Mouse (Mus musculus): ENCODE results near the gene Agrn.

Gene Agrn

GRCm38 (mm10) chr4:156202462-156202893 is 5.2 kb upstream of the Agrn start:
- in situ Hi-C loops (cut with MboI, MseI) = no loop called here

GRCm38 (mm10) chr4:156200623-156201475 is 3.6 kb upstream of the Agrn start, which contains the start of gene Isg15:
TSS of gene Isg15 (minus strand) at chr4:156200818.
- in situ Hi-C loops (cut with MboI, MseI) = no loop called here

GRCm38 (mm10) chr4:156197829-156198205 is 529 bp upstream of the Agrn start:
- in situ Hi-C loops (cut with MboI, MseI) = no loop called here

- in situ Hi-C loops (cut with MboI, MseI) = no loop called here
These were observed 1.1 kb downstream of the Agrn start for GRCm38 (mm10) chr4:156195927-156196870.

GRCm38 (mm10) chr4:156194346-156194745 is 2.9 kb downstream of the Agrn start:
- in situ Hi-C loops (cut with MboI, MseI) = no loop called here

- in situ Hi-C loops (cut with MboI, MseI) = no loop called here
These were observed 3.4 kb downstream of the Agrn start for GRCm38 (mm10) chr4:156193906-156194305.

GRCm38 (mm10) chr4:156193200-156193590 is 4.1 kb downstream of the Agrn start:
- in situ Hi-C loops (cut with MboI, MseI) = no loop called here

GRCm38 (mm10) chr4:156192421-156193199 is 4.7 kb downstream of the Agrn start:
- in situ Hi-C loops (cut with MboI, MseI) = no loop called here

GRCm38 (mm10) chr4:156188811-156189323 is 8.4 kb downstream of the Agrn start:
- in situ Hi-C loops (cut with MboI, MseI) = no loop called here

- in situ Hi-C loops (cut with MboI, MseI) = no loop called here
These were observed 9.0 kb downstream of the Agrn start for GRCm38 (mm10) chr4:156188162-156188810.

GRCm38 (mm10) chr4:156185950-156186850 is 11.1 kb downstream of the Agrn start:
- in situ Hi-C loops (cut with MboI, MseI) = no loop called here

GRCm38 (mm10) chr4:156185456-156185949 is 11.8 kb downstream of the Agrn start:
- in situ Hi-C loops (cut with MboI, MseI) = no loop called here

GRCm38 (mm10) chr4:156184291-156184954 is 12.9 kb downstream of the Agrn start:
- in situ Hi-C loops (cut with MboI, MseI) = no loop called here

- in situ Hi-C loops (cut with MboI, MseI) = no loop called here
These were observed 13.5 kb downstream of the Agrn start for GRCm38 (mm10) chr4:156183747-156184146.

GRCm38 (mm10) chr4:156177630-156178029 is 19.7 kb downstream of the Agrn start:
- in situ Hi-C loops (cut with MboI, MseI) = no loop called here

- in situ Hi-C loops (cut with MboI, MseI) = no loop called here
These were observed 25.5 kb downstream of the Agrn start for GRCm38 (mm10) chr4:156171828-156172227.

- in situ Hi-C loops (cut with MboI, MseI) = loop anchor here (10.0 kb wide), 1 partner anchor 56 kb away; no protein-coding TSS in a partner anchor
These were observed 28.2 kb downstream of the Agrn start for GRCm38 (mm10) chr4:156169129-156169528.

- in situ Hi-C loops (cut with MboI, MseI) = loop anchor here (10.0 kb wide), 1 partner anchor 56 kb away; no protein-coding TSS in a partner anchor
These were observed 28.7 kb downstream of the Agrn start for GRCm38 (mm10) chr4:156168611-156169010.

- in situ Hi-C loops (cut with MboI, MseI) = loop anchor here (10.0 kb wide), 1 partner anchor 58 kb away; no protein-coding TSS in a partner anchor
These were observed 30.8 kb downstream of the Agrn start for GRCm38 (mm10) chr4:156166477-156166876.

Measured in T-helper 2 cell (primary cell).